Mouse (Mus musculus) left cerebral cortex, postnatal 36 days (tissue): ENCODE results near the gene 6430548M08Rik. TPM values are rescaled to one million over a fixed set of nuclear protein-coding genes. Genes with fewer than 3 reads are reported as not detected.

Experiments used
- DNase-seq, 2 experiments: peaks; one replicate each; pipeline ENCODE4 v3.0.0; 2021 to 2022; ENCODE audit warnings: low spot score in 2 of 2, mixed read lengths in 1 of 2
- intact Hi-C: fragments of 180-260 bp; cut with DNase I; formaldehyde crosslinking; loops from one replicate; pipeline ENCODE4 v1.15.1; 2025
- total RNA-seq, 2 experiments: library from RNA; stranded (reverse); gene quantifications; 2 replicates each; pipeline ENCODE4 v1.2.3; 2021

The 6430548M08Rik gene
- total RNA-seq, 2 experiments from 2014 or later: 246 to 248 TPM

GRCm38 (mm10) chr8:120174606-120175005 is 60.7 kb downstream of the 6430548M08Rik start:
- no peak for DNase-seq
- intact Hi-C loops: loop anchor here (5.0 kb wide), 2 partner anchors 38 to 433 kb away; no protein-coding TSS in a partner anchor

GRCm38 (mm10) chr8:120176605-120177004 is 62.7 kb downstream of the 6430548M08Rik start:
- intact Hi-C loops: loop anchor here (5.0 kb wide), 2 partner anchors 36 to 431 kb away; no protein-coding TSS in a partner anchor
- no peak for DNase-seq

- intact Hi-C loops: loop anchor here (2.0 to 5.0 kb wide), 4 partner anchors 35 to 430 kb away; no protein-coding TSS in a partner anchor
- peak; percentile 51 to 63 for DNase-seq
Observed at GRCm38 (mm10) chr8:120177318-120178123, 63.6 kb downstream of the 6430548M08Rik start, which contains the start of gene Fam92b. TSS of gene Fam92b (minus strand) at chr8:120177466.

GRCm38 (mm10) chr8:120178124-120178514 is 64.2 kb downstream of the 6430548M08Rik start:
- intact Hi-C loops: loop anchor here (2.0 to 5.0 kb wide), 4 partner anchors 34 to 429 kb away; no protein-coding TSS in a partner anchor
- DNase-seq: no peak

- intact Hi-C loops: loop anchor here (2.0 to 5.0 kb wide), 4 partner anchors 33 to 428 kb away; no protein-coding TSS in a partner anchor
- DNase-seq: peak; percentile 83 to 90
Observed at GRCm38 (mm10) chr8:120179027-120179431, 65.1 kb downstream of the 6430548M08Rik start.

- intact Hi-C loops: no loop called here
- no peak for DNase-seq
Observed at GRCm38 (mm10) chr8:120180445-120180970, 66.6 kb downstream of the 6430548M08Rik start.

- DNase-seq: no peak
- intact Hi-C loops: no loop called here
Observed at GRCm38 (mm10) chr8:120181274-120181673, 67.3 kb downstream of the 6430548M08Rik start.

GRCm38 (mm10) chr8:120181861-120182414 is 68.0 kb downstream of the 6430548M08Rik start:
- no peak for DNase-seq

GRCm38 (mm10) chr8:120184366-120184765 is 70.4 kb downstream of the 6430548M08Rik start:
- intact Hi-C loops: no loop called here

More at GRCm38 (mm10) chr8:120181861-120182414, 68.0 kb downstream of the 6430548M08Rik start:
- intact Hi-C loops: no loop called here

GRCm38 (mm10) chr8:120184850-120185792 is 71.2 kb downstream of the 6430548M08Rik start:
- intact Hi-C loops: no loop called here
- no peak for DNase-seq

More at GRCm38 (mm10) chr8:120184366-120184765, 70.4 kb downstream of the 6430548M08Rik start:
- DNase-seq: no peak

GRCm38 (mm10) chr8:120186454-120186853 is 72.5 kb downstream of the 6430548M08Rik start:
- DNase-seq: no peak
- intact Hi-C loops: no loop called here

- intact Hi-C loops: no loop called here
Observed at GRCm38 (mm10) chr8:120188510-120188909, 74.6 kb downstream of the 6430548M08Rik start.

GRCm38 (mm10) chr8:120189440-120189839 is 75.5 kb downstream of the 6430548M08Rik start:
- DNase-seq: no peak
- intact Hi-C loops: no loop called here

More at GRCm38 (mm10) chr8:120188510-120188909, 74.6 kb downstream of the 6430548M08Rik start:
- no peak for DNase-seq

GRCm38 (mm10) chr8:120190107-120190809 is 76.3 kb downstream of the 6430548M08Rik start:
- no peak for DNase-seq
- intact Hi-C loops: no loop called here

- peak; percentile 84 to 86 for DNase-seq
- intact Hi-C loops: no loop called here
Observed at GRCm38 (mm10) chr8:120190810-120191413, 77.0 kb downstream of the 6430548M08Rik start.

GRCm38 (mm10) chr8:120191633-120192032 is 77.7 kb downstream of the 6430548M08Rik start:
- no peak for DNase-seq
- intact Hi-C loops: no loop called here

GRCm38 (mm10) chr8:120192118-120192517 is 78.2 kb downstream of the 6430548M08Rik start:
- no peak for DNase-seq
- intact Hi-C loops: no loop called here

GRCm38 (mm10) chr8:120201351-120201750 is 87.4 kb downstream of the 6430548M08Rik start:
- DNase-seq: no peak
- intact Hi-C loops: no loop called here
